Mouse (Mus musculus): ENCODE data around the gene Gm42688. TPM values are rescaled to one million over a fixed set of nuclear protein-coding genes. Genes with fewer than 3 reads are reported as not detected.

Gm42688 gene
- polyA plus RNA-seq, 1 experiment from 2014 or later = 2.9 TPM

- Histone ChIP-seq H3K9ac (ENCODE audit: low read depth, low read length) (peak overlapping the region; percentile 76), H3K4me2 (ENCODE audit: low read length) (peak overlapping the region; percentile 85), H3K36me3 (ENCODE audit: insufficient read depth, low read length) (0 out of 2 replicates have a peak, but pooled peaks cover 5% of the 10 kb centered on the region), H3K27me3 (ENCODE audit: insufficient read depth, low read length) (no peaks in the 10 kb centered on the region), H3K4me3 (replicated peaks; ENCODE audit: low read depth, low read length) (peak overlapping the region; percentile 64), H3K9me3 (replicated peaks; ENCODE audit: low read length) (no peaks in the 10 kb centered on the region), H3K27ac (no peak overlapping the region), H3K4me1 (replicated peaks; ENCODE audit: insufficient read depth, low read length) (peaks cover 26% of the 10 kb centered on the region)
- DNase-seq (ENCODE audit: low spot score) (no peak), ATAC-seq (replicated peaks; ENCODE audit: low FRiP score, low read depth) (no peak)
- 69% methylated on average over 11 of the region's 11 CpGs for WGBS
- TF ChIP-seq CTCF (IDR thresholded peaks at IDR 0.05; ENCODE audit: low read depth) = no peak
Observed at GRCm38 (mm10) chr6:83116373-83117164, 15.2 kb downstream of the Gm42688 start.

- 73% methylated on average over 4 of the region's 4 CpGs for WGBS
- no peak for TF ChIP-seq CTCF (IDR thresholded peaks at IDR 0.05; ENCODE audit: low read depth)
- no peak for ATAC-seq (replicated peaks; ENCODE audit: low FRiP score, low read depth)
- H3K4me1 ChIP-seq (replicated peaks; ENCODE audit: insufficient read depth, low read length) = peaks cover 29% of the 10 kb centered on the region
- H3K4me2 ChIP-seq (ENCODE audit: low read length) = no peak overlapping the region
- 0 out of 2 replicates have a peak, but pooled peaks cover 5% of the 10 kb centered on the region for H3K36me3 ChIP-seq (ENCODE audit: insufficient read depth, low read length)
- no peak overlapping the region for H3K4me3 ChIP-seq (replicated peaks; ENCODE audit: low read depth, low read length)
- no peak overlapping the region for H3K27ac ChIP-seq
- no peaks in the 10 kb centered on the region for H3K27me3 ChIP-seq (ENCODE audit: insufficient read depth, low read length)
- no peaks in the 10 kb centered on the region for H3K9me3 ChIP-seq (replicated peaks; ENCODE audit: low read length)
- DNase-seq (ENCODE audit: low spot score) = no peak
- H3K9ac ChIP-seq (ENCODE audit: low read depth, low read length) = no peak overlapping the region
Observed at GRCm38 (mm10) chr6:83117165-83117438, 15.7 kb downstream of the Gm42688 start.

GRCm38 (mm10) chr6:83117616-83118015 is 16.2 kb downstream of the Gm42688 start:
- 0 out of 2 replicates have a peak, but pooled peaks cover 5% of the 10 kb centered on the region for H3K36me3 ChIP-seq (ENCODE audit: insufficient read depth, low read length)
- 86% methylated on average over 13 of the region's 13 CpGs for WGBS
- ATAC-seq (replicated peaks; ENCODE audit: low FRiP score, low read depth) = no peak
- H3K27me3 ChIP-seq (ENCODE audit: insufficient read depth, low read length) = no peaks in the 10 kb centered on the region
- peaks cover 34% of the 10 kb centered on the region for H3K4me1 ChIP-seq (replicated peaks; ENCODE audit: insufficient read depth, low read length)
- H3K4me3 ChIP-seq (replicated peaks; ENCODE audit: low read depth, low read length) = no peak overlapping the region
- H3K4me2 ChIP-seq (ENCODE audit: low read length) = no peak overlapping the region
- no peak overlapping the region for H3K27ac ChIP-seq
- no peak for TF ChIP-seq CTCF (IDR thresholded peaks at IDR 0.05; ENCODE audit: low read depth)
- H3K9me3 ChIP-seq (replicated peaks; ENCODE audit: low read length) = no peaks in the 10 kb centered on the region
- H3K9ac ChIP-seq (ENCODE audit: low read depth, low read length) = no peak overlapping the region
- no peak for DNase-seq (ENCODE audit: low spot score)

- DNase-seq (ENCODE audit: low spot score) = no peak
- ATAC-seq (replicated peaks; ENCODE audit: low FRiP score, low read depth) = no peak
- H3K9me3 ChIP-seq (replicated peaks; ENCODE audit: low read length) = no peaks in the 10 kb centered on the region
- WGBS = 75% methylated on average over 11 of the region's 11 CpGs
- H3K4me3 ChIP-seq (replicated peaks; ENCODE audit: low read depth, low read length) = no peak overlapping the region
- H3K36me3 ChIP-seq (ENCODE audit: insufficient read depth, low read length) = 0 out of 2 replicates have a peak, but pooled peaks cover 5% of the 10 kb centered on the region
- H3K27me3 ChIP-seq (ENCODE audit: insufficient read depth, low read length) = no peaks in the 10 kb centered on the region
- TF ChIP-seq CTCF (IDR thresholded peaks at IDR 0.05; ENCODE audit: low read depth) = no peak
- H3K4me1 ChIP-seq (replicated peaks; ENCODE audit: insufficient read depth, low read length) = peaks cover 40% of the 10 kb centered on the region
- H3K27ac ChIP-seq = no peak overlapping the region
- H3K4me2 ChIP-seq (ENCODE audit: low read length) = no peak overlapping the region
- no peak overlapping the region for H3K9ac ChIP-seq (ENCODE audit: low read depth, low read length)
Observed at GRCm38 (mm10) chr6:83118369-83118768, 17.0 kb downstream of the Gm42688 start.

GRCm38 (mm10) chr6:83118825-83119733 is 17.7 kb downstream of the Gm42688 start:
- H3K4me2 ChIP-seq (ENCODE audit: low read length) = no peak overlapping the region
- WGBS = 55% methylated on average over 14 of the region's 14 CpGs
- no peak overlapping the region for H3K27ac ChIP-seq
- H3K9ac ChIP-seq (ENCODE audit: low read depth, low read length) = peak overlapping the region; percentile 43; the same call in 1 of the 2 replicates
- H3K27me3 ChIP-seq (ENCODE audit: insufficient read depth, low read length) = no peaks in the 10 kb centered on the region
- H3K4me1 ChIP-seq (replicated peaks; ENCODE audit: insufficient read depth, low read length) = peaks cover 42% of the 10 kb centered on the region
- no peaks in the 10 kb centered on the region for H3K9me3 ChIP-seq (replicated peaks; ENCODE audit: low read length)
- H3K36me3 ChIP-seq (ENCODE audit: insufficient read depth, low read length) = 0 out of 2 replicates have a peak, but pooled peaks cover 5% of the 10 kb centered on the region
- DNase-seq (ENCODE audit: low spot score) (no peak), ATAC-seq (replicated peaks; ENCODE audit: low FRiP score, low read depth) (no peak)
- no peak overlapping the region for H3K4me3 ChIP-seq (replicated peaks; ENCODE audit: low read depth, low read length)
- TF ChIP-seq CTCF (IDR thresholded peaks at IDR 0.05; ENCODE audit: low read depth) = no peak

- peak overlapping the region; percentile 43; the same call in 1 of the 2 replicates for H3K9ac ChIP-seq (ENCODE audit: low read depth, low read length)
- no peak for TF ChIP-seq CTCF (IDR thresholded peaks at IDR 0.05; ENCODE audit: low read depth)
- no peak overlapping the region for H3K4me3 ChIP-seq (replicated peaks; ENCODE audit: low read depth, low read length)
- no peak for DNase-seq (ENCODE audit: low spot score)
- peaks cover 47% of the 10 kb centered on the region for H3K4me1 ChIP-seq (replicated peaks; ENCODE audit: insufficient read depth, low read length)
- 0 out of 2 replicates have a peak, but pooled peaks cover 5% of the 10 kb centered on the region for H3K36me3 ChIP-seq (ENCODE audit: insufficient read depth, low read length)
- WGBS = 54% methylated on average over 7 of the region's 7 CpGs
- H3K27me3 ChIP-seq (ENCODE audit: insufficient read depth, low read length) = no peaks in the 10 kb centered on the region
- no peak for ATAC-seq (replicated peaks; ENCODE audit: low FRiP score, low read depth)
- no peak overlapping the region for H3K27ac ChIP-seq
- peak overlapping the region; percentile 63 for H3K4me2 ChIP-seq (ENCODE audit: low read length)
- H3K9me3 ChIP-seq (replicated peaks; ENCODE audit: low read length) = no peaks in the 10 kb centered on the region
Observed at GRCm38 (mm10) chr6:83119734-83120051, 18.3 kb downstream of the Gm42688 start.
